Mouse (Mus musculus) C2C12 (cell line): ENCODE results near the gene Rxrb. TPM values are rescaled to one million over a fixed set of nuclear protein-coding genes. Genes with fewer than 3 reads are reported as not detected.

Experiments used
- H3K27me3 ChIP-seq: one replicate; pipeline ENCODE4 v1.6.1; 2011; ENCODE audit not compliant: control insufficient read depth, insufficient read depth, insufficient read length
- H3K36me3 ChIP-seq: one replicate; pipeline ENCODE4 v1.6.1; 2011; ENCODE audit not compliant: control insufficient read depth, insufficient read depth
- H3K4me3 ChIP-seq: one replicate; pipeline ENCODE4 v1.5.1; 2011; ENCODE audit warnings: mild to moderate bottlenecking, control low read depth; ENCODE audit not compliant: poor library complexity, insufficient read depth, severe bottlenecking
- H3K79me2 ChIP-seq: one replicate; pipeline ENCODE4 v1.6.1; 2011; ENCODE audit not compliant: control insufficient read depth, insufficient read depth
- H3K79me3 ChIP-seq: one replicate; pipeline ENCODE4 v1.6.1; 2011; ENCODE audit warnings: low read depth, control low read depth
- H3ac ChIP-seq: one replicate; pipeline ENCODE3; 2011; ENCODE audit warnings: low read depth; ENCODE audit not compliant: control insufficient read depth, insufficient read length
- CEBPB ChIP-seq: IDR thresholded peaks from one replicate; pipeline ENCODE4 v1.6.1; 2011; ENCODE audit warnings: low read depth, mild to moderate bottlenecking, control low read depth, moderate library complexity
- CTCF ChIP-seq: IDR thresholded peaks from one replicate; pipeline ENCODE4 v1.5.1; 2011; ENCODE audit not compliant: control insufficient read depth, insufficient read depth, insufficient read length
- FOSL1 ChIP-seq: IDR thresholded peaks from one replicate; pipeline ENCODE4 v1.8.0; 2011; ENCODE audit warnings: mild to moderate bottlenecking, low read length; ENCODE audit not compliant: poor library complexity, insufficient read depth, severe bottlenecking
- MAX ChIP-seq: IDR thresholded peaks from one replicate; pipeline ENCODE4 v1.6.1; 2011; ENCODE audit warnings: mild to moderate bottlenecking, control low read depth
- MYOD1 ChIP-seq: IDR thresholded peaks from one replicate; pipeline ENCODE4 v1.6.1; 2011; ENCODE audit warnings: low read depth; ENCODE audit not compliant: control insufficient read depth, insufficient read length
- MYOG ChIP-seq: IDR thresholded peaks from one replicate; pipeline ENCODE4 v1.6.1; 2011; ENCODE audit not compliant: control insufficient read depth, insufficient read length; ENCODE audit errors: extremely low read depth
- USF1 ChIP-seq: IDR thresholded peaks from one replicate; pipeline ENCODE4 v1.6.1; 2011; ENCODE audit warnings: low read depth, mild to moderate bottlenecking, control low read depth, moderate library complexity
- polyA plus RNA-seq: library from polyadenylated mRNA; unstranded; fragments of >200 nt; fragmentation: generic; extraction: Trizol; gene quantifications from one replicate; pipeline ENCODE4 v1.2.1, GENCODE M21; 2012; ENCODE audit warnings: missing spikeins

Rxrb gene
- polyA plus RNA-seq, 1 experiment, result 39.0 TPM

DNA sequence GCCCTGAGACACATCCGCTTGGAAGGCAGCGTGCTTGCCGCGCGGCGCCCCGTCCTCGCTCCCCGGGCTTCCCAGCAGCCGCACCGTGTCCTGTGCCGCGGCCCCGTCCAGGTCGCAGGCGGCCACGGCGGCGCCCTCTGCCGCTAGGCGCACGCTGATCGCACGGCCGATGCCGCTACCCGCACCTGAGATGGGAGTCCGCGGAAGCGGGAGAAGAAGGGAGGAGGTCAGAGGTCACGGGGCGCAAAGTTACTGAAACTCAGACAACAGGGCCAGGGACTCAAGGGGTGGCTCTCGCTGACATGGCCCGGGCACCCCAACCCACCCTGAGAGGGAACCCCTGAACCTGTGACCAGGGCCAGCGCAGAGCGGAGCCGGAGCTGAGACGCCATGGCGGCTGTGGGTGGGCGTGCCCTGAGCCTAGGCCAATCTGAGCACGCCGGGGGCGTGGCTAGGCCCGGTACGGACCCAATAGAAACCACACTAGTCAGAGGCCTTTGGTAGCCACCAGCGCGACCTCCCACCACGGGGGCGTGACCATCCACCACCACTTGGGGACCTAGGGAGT, 3.9 kb upstream of the Rxrb start, which contains the start of gene H2-Ke6:
Gene H2-Ke6, minus strand, starts transcription at position 405 of the 568 bp plus-strand sequence.
- Histone ChIP-seq H3K36me3 (peaks cover 24% of the 10 kb centered on the region), H3ac (peak within 1 kb of the TSS; percentile 78), H3K4me3 (peak within 1 kb of the TSS; percentile 38), H3K79me3 (peaks cover 29% of the 10 kb centered on the region), H3K79me2 (peaks cover 39% of the 10 kb centered on the region), H3K27me3 (no peaks in the 10 kb centered on the region)
- peak; percentile 45 for TF ChIP-seq MAX
- TF ChIP-seq MYOG, result no peak
- peak; percentile 55 for TF ChIP-seq CTCF

DNA sequence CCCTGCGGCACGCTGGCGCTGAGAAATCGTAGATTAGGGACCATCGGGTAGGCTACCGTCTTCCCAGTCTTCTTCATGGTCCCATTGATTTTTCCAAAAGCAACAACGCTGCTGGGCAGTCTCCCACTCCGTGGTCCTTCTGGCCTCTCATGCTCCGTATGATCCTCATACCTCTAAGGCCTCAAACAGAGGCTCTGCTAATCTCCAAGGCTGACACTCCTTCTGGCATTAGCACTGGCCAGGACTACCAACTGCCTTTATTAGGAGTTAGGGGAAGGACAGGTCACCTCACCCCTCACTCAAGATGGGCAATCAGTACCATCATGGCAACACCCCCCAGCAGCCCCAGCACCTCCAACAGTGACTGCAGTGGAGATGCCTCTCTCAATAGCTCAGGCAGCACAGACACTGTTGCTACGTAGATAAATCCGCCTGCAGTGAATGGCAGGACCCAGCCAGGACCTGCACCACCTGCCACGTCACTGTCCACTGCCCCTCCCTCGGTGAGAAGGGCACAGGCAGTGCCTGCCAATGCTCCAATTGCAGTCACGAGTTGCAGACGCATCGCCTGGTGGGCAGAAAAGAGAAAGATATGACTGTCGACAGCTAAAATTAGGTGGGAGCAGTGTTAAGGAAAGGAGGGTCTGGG, 3.0 kb upstream of the Rxrb start:
- no peaks in the 10 kb centered on the region for H3K27me3 ChIP-seq
- peaks cover 32% of the 10 kb centered on the region for H3K79me3 ChIP-seq
- peaks cover 48% of the 10 kb centered on the region for H3K79me2 ChIP-seq
- TF ChIP-seq CTCF, result no peak
- no peak for TF ChIP-seq MYOD1
- TF ChIP-seq FOSL1, result no peak
- no peak for TF ChIP-seq CEBPB
- no peak for TF ChIP-seq MYOG
- no peak for TF ChIP-seq MAX
- TF ChIP-seq USF1, result no peak
- no peak overlapping the region for H3K4me3 ChIP-seq
- no peak overlapping the region for H3ac ChIP-seq
- peaks cover 24% of the 10 kb centered on the region for H3K36me3 ChIP-seq

DNA sequence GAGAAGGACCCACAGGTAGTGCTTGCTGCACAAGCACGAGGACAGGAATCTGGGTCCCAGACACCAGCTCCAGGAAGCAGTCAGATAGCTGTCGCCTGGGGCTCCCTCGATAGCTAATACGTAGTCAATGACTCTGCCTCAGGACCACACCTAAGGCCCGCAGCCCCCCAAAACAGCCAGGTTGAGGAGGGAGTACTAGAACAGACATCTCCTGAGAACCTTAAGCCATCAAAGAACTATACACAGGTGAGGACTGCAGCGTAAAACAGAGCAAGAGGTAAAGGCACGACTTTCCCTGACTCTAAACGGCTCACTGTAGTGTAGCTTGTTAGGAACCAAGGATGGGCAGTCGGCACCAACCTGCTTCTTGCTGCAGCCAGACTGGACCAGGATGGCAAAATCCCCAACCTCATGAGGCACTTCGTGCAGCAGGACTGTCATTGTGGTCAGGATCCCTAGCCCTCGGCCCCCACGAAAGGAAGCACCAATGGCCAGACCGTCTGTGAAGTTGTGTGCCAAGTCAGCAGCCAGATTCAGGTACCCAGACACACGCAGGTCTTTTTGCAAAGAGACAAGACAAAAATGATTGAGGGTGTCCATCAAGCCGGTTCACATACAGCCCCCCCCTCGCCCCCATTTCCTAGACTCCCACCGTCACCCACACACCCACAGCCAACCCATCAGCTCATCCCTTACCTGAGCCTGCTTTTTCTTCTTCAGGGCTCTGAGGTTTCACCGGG, 2.3 kb upstream of the Rxrb start:
- TF ChIP-seq CTCF (no peak), MAX (no peak), MYOG (no peak), USF1 (no peak), FOSL1 (no peak), MYOD1 (no peak), CEBPB (no peak)
- Histone ChIP-seq H3K27me3 (no peaks in the 10 kb centered on the region), H3ac (no peak overlapping the region), H3K36me3 (peaks cover 24% of the 10 kb centered on the region), H3K4me3 (peak overlapping the region; percentile 96), H3K79me3 (peaks cover 32% of the 10 kb centered on the region), H3K79me2 (peaks cover 54% of the 10 kb centered on the region)

- H3K79me3 ChIP-seq, result peaks cover 32% of the 10 kb centered on the region
- no peaks in the 10 kb centered on the region for H3K27me3 ChIP-seq
- TF ChIP-seq USF1 (no peak), FOSL1 (no peak), MAX (no peak), CTCF (no peak), MYOD1 (no peak), MYOG (no peak), CEBPB (no peak)
- H3ac ChIP-seq, result peak overlapping the region; percentile 97
- peaks cover 57% of the 10 kb centered on the region for H3K79me2 ChIP-seq
- peak overlapping the region; percentile 96 for H3K4me3 ChIP-seq
- H3K36me3 ChIP-seq, result peaks cover 24% of the 10 kb centered on the region
Measured at GRCm38 (mm10) chr17:34029890-34030595, 1.6 kb upstream of the Rxrb start.

DNA sequence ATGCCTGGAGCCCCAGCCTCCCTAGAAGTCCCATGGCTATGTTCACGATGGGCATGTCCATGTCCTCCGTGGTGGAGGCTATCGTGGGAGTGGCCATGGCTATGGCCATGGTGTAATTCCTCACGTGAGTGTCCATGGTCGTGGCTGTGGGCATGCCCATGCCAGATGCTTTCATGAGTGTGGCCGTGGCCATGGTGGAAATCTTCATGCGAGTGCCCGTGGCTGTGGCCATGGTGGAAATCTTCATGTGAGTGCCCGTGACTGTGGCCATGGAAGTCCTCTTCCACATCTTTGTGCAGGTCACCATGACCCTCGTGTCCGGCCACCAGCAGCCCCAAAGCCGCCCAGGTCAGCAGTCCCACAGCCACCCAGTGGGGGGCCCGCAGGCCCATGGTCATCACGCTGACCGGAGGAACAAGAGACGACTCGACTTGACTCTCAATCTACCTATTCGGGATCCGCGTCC, 718 bp upstream of the Rxrb start:
- TF ChIP-seq MAX (no peak), CEBPB (no peak), FOSL1 (no peak), CTCF (no peak), MYOG (no peak), MYOD1 (no peak), USF1 (no peak)
- Histone ChIP-seq H3ac (peak overlapping the region; percentile 97), H3K79me2 (peaks cover 57% of the 10 kb centered on the region), H3K36me3 (peaks cover 30% of the 10 kb centered on the region), H3K79me3 (peaks cover 32% of the 10 kb centered on the region), H3K4me3 (peak overlapping the region; percentile 96), H3K27me3 (no peaks in the 10 kb centered on the region)
